Mouse (Mus musculus): ENCODE data around the gene Dennd1b. TPM values are rescaled to one million over a fixed set of nuclear protein-coding genes. Genes with fewer than 3 reads are reported as not detected.

Dennd1b gene
- total and polyA plus RNA-seq, 3 experiments, result 6.4 to 23.7 (median 22.3) TPM

- H3K79me2 ChIP-seq (replicated peaks; ENCODE audit: control insufficient read depth, insufficient read depth, low read length), result no peaks in the 10 kb centered on the region; the same call in 1 of the 2 replicates
- TF ChIP-seq CTCF (IDR thresholded peaks at IDR 0.05), result no peak
- no peak for TF ChIP-seq EP300 (IDR thresholded peaks at IDR 0.05; ENCODE audit: insufficient read depth, low read depth, low read length)
- TF ChIP-seq POLR2A (IDR thresholded peaks at IDR 0.05; ENCODE audit: insufficient read depth, low read depth, low read length), result no peak
- DNase-seq, result peak in 1 of 2 experiments; percentile 81
- WGBS, result 0% methylated on average over 36 of the region's 50 CpGs
- peak overlapping the region; percentile 79 for H3K27ac ChIP-seq
- no peaks in the 10 kb centered on the region for H3K27me3 ChIP-seq (ENCODE audit: control insufficient read depth, insufficient read depth, low read length)
- intact Hi-C loops (cut with DNase I), result loop anchor here (2.0 to 5.0 kb wide), 5 partner anchors 19 to 193 kb away; no protein-coding TSS in a partner anchor
- peak overlapping the region; percentile 99 for H3K9ac ChIP-seq (ENCODE audit: low read depth, low read length)
- H3K4me3 ChIP-seq, result peak overlapping the region; percentile 84
- H3K4me1 ChIP-seq (ENCODE audit: control insufficient read depth, insufficient read depth, low read length), result peaks cover 15% of the 10 kb centered on the region
- H3K36me3 ChIP-seq (ENCODE audit: control insufficient read depth, insufficient read depth, low read length), result peaks cover 24% of the 10 kb centered on the region
Measured at GRCm38 (mm10) chr1:138963868-138964458, 728 bp downstream of the Dennd1b start.

GRCm38 (mm10) chr1:138965069-138965468 lies 1.8 kb downstream of the Dennd1b start:
- peaks cover 30% of the 10 kb centered on the region for H3K36me3 ChIP-seq (ENCODE audit: control insufficient read depth, insufficient read depth, low read length)
- no peak overlapping the region for H3K4me3 ChIP-seq
- H3K27ac ChIP-seq, result no peak overlapping the region
- H3K9ac ChIP-seq (ENCODE audit: low read depth, low read length), result no peak overlapping the region
- no peak for DNase-seq
- H3K4me1 ChIP-seq (ENCODE audit: control insufficient read depth, insufficient read depth, low read length), result peaks cover 17% of the 10 kb centered on the region
- intact Hi-C loops (cut with DNase I), result loop anchor here (5.0 kb wide), 1 partner anchor 62 kb away; no protein-coding TSS in a partner anchor
- TF ChIP-seq CTCF (IDR thresholded peaks at IDR 0.05), result no peak
- TF ChIP-seq EP300 (IDR thresholded peaks at IDR 0.05; ENCODE audit: insufficient read depth, low read depth, low read length), result no peak
- no peak for TF ChIP-seq POLR2A (IDR thresholded peaks at IDR 0.05; ENCODE audit: insufficient read depth, low read depth, low read length)
- H3K27me3 ChIP-seq (ENCODE audit: control insufficient read depth, insufficient read depth, low read length), result no peaks in the 10 kb centered on the region
- no peaks in the 10 kb centered on the region; the same call in none of the 2 replicates for H3K79me2 ChIP-seq (replicated peaks; ENCODE audit: control insufficient read depth, insufficient read depth, low read length)

DNA sequence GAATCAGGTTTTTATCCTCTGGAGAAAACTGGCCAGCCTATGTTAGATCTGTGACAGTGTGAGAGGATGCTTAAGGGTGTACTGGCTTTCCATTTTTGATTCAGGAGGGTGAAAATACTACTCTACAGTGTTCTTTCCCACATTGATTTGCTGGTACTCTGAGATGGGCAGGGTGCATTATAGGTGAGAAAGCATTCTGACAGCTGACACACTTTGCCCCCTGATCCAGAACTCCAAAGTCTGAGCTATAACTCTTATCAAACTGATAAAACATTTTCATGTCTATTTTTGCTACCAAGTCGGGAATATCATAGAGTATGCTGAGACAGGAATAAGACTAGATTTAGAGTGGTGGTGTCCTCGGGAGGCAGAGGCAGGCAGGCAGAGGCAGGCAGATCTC lies 2.3 kb downstream of the Dennd1b start:
- Histone ChIP-seq H3K4me1 (ENCODE audit: control insufficient read depth, insufficient read depth, low read length) (peaks cover 18% of the 10 kb centered on the region), H3K36me3 (ENCODE audit: control insufficient read depth, insufficient read depth, low read length) (peaks cover 30% of the 10 kb centered on the region), H3K79me2 (replicated peaks; ENCODE audit: control insufficient read depth, insufficient read depth, low read length) (no peaks in the 10 kb centered on the region; the same call in none of the 2 replicates), H3K4me3 (no peak overlapping the region), H3K27me3 (ENCODE audit: control insufficient read depth, insufficient read depth, low read length) (no peaks in the 10 kb centered on the region), H3K9ac (ENCODE audit: low read depth, low read length) (no peak overlapping the region), H3K27ac (no peak overlapping the region)
- intact Hi-C loops (cut with DNase I), result loop anchor here (5.0 kb wide), 1 partner anchor 62 kb away; no protein-coding TSS in a partner anchor
- 64% methylated on average over 2 of the region's 2 CpGs for WGBS
- no peak for DNase-seq
- TF ChIP-seq EP300 (IDR thresholded peaks at IDR 0.05; ENCODE audit: insufficient read depth, low read depth, low read length), result no peak
- no peak for TF ChIP-seq POLR2A (IDR thresholded peaks at IDR 0.05; ENCODE audit: insufficient read depth, low read depth, low read length)
- no peak for TF ChIP-seq CTCF (IDR thresholded peaks at IDR 0.05)

DNA sequence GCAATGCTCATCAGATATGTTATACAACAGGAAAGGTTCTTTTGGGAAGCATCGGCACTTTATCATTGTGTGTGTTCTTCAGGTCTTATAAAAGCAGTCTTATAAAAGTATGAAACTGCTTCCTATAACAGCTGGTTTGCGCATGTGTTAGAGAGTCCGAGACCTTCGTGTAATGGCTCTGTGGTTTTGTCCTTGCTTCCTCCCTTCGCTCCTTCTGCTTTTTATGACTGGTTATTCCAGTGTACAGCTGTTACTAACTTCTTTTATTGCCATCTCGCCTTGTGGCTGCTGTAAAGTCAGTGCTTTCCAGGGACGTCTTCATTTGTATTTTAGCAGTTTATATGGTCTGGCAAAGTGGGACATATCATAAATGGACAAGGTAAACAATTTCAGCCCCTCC lies 4.2 kb downstream of the Dennd1b start:
- Histone ChIP-seq H3K27ac (no peak overlapping the region; the same call in 1 of the 2 replicates), H3K9ac (ENCODE audit: low read depth, low read length) (no peak overlapping the region), H3K79me2 (replicated peaks; ENCODE audit: control insufficient read depth, insufficient read depth, low read length) (peaks cover 3% of the 10 kb centered on the region), H3K4me1 (ENCODE audit: control insufficient read depth, insufficient read depth, low read length) (peaks cover 20% of the 10 kb centered on the region), H3K27me3 (ENCODE audit: control insufficient read depth, insufficient read depth, low read length) (no peaks in the 10 kb centered on the region), H3K36me3 (ENCODE audit: control insufficient read depth, insufficient read depth, low read length) (peaks cover 33% of the 10 kb centered on the region), H3K4me3 (no peak overlapping the region)
- intact Hi-C loops (cut with DNase I), result loop anchor here (2.0 to 5.0 kb wide), 2 partner anchors 55 to 60 kb away; no protein-coding TSS in a partner anchor
- no peak for DNase-seq
- 78% methylated on average over 7 of the region's 7 CpGs for WGBS
- TF ChIP-seq EP300 (IDR thresholded peaks at IDR 0.05; ENCODE audit: insufficient read depth, low read depth, low read length), result no peak
- no peak for TF ChIP-seq POLR2A (IDR thresholded peaks at IDR 0.05; ENCODE audit: insufficient read depth, low read depth, low read length)
- no peak for TF ChIP-seq CTCF (IDR thresholded peaks at IDR 0.05)

DNA sequence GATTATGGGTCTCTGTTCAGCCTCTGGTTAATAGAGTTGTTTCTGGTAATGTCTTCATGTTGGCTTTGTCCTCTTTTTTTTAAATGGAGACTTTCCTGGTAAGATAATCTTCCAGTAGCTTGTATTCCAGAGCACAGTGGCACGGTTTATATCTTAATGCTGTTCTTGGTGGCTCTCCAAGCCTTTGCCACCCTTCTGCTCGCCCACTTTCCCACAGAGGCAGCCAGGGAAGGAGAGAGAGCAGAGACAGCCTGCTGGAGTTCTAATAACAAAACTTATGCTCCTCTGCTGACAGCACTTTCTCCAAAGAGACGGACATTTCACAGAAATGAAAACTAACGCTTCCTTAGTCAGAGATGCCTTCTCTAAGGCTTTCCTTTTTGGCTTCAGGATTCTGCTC lies 6.8 kb downstream of the Dennd1b start:
- peak in 1 of 2 experiments; percentile 16 for DNase-seq
- intact Hi-C loops (cut with DNase I), result no loop called here
- TF ChIP-seq POLR2A (IDR thresholded peaks at IDR 0.05; ENCODE audit: insufficient read depth, low read depth, low read length) (no peak), EP300 (IDR thresholded peaks at IDR 0.05; ENCODE audit: insufficient read depth, low read depth, low read length) (no peak), CTCF (IDR thresholded peaks at IDR 0.05) (no peak)
- Histone ChIP-seq H3K27me3 (ENCODE audit: control insufficient read depth, insufficient read depth, low read length) (no peaks in the 10 kb centered on the region), H3K4me1 (ENCODE audit: control insufficient read depth, insufficient read depth, low read length) (peaks cover 18% of the 10 kb centered on the region), H3K27ac (no peak overlapping the region), H3K36me3 (ENCODE audit: control insufficient read depth, insufficient read depth, low read length) (peaks cover 37% of the 10 kb centered on the region), H3K9ac (ENCODE audit: low read depth, low read length) (no peak overlapping the region), H3K79me2 (replicated peaks; ENCODE audit: control insufficient read depth, insufficient read depth, low read length) (peaks cover 5% of the 10 kb centered on the region), H3K4me3 (no peak overlapping the region)
- 38% methylated on average over 4 of the region's 4 CpGs for WGBS

GRCm38 (mm10) chr1:138973541-138974224 lies 10.4 kb downstream of the Dennd1b start:
- no peak overlapping the region for H3K9ac ChIP-seq (ENCODE audit: low read depth, low read length)
- peaks cover 12% of the 10 kb centered on the region for H3K4me1 ChIP-seq (ENCODE audit: control insufficient read depth, insufficient read depth, low read length)
- intact Hi-C loops (cut with DNase I), result no loop called here
- H3K4me3 ChIP-seq, result no peak overlapping the region
- DNase-seq, result no peak
- H3K79me2 ChIP-seq (replicated peaks; ENCODE audit: control insufficient read depth, insufficient read depth, low read length), result peaks cover 7% of the 10 kb centered on the region
- no peak overlapping the region for H3K27ac ChIP-seq
- H3K36me3 ChIP-seq (ENCODE audit: control insufficient read depth, insufficient read depth, low read length), result peaks cover 12% of the 10 kb centered on the region
- WGBS, result 48% methylated on average over 6 of the region's 6 CpGs
- no peak for TF ChIP-seq CTCF (IDR thresholded peaks at IDR 0.05)
- no peak for TF ChIP-seq EP300 (IDR thresholded peaks at IDR 0.05; ENCODE audit: insufficient read depth, low read depth, low read length)
- no peak for TF ChIP-seq POLR2A (IDR thresholded peaks at IDR 0.05; ENCODE audit: insufficient read depth, low read depth, low read length)
- H3K27me3 ChIP-seq (ENCODE audit: control insufficient read depth, insufficient read depth, low read length), result no peaks in the 10 kb centered on the region
